11 mouse cellular contexts compared by ENCODE assay signal in the genomic region with DNA sequence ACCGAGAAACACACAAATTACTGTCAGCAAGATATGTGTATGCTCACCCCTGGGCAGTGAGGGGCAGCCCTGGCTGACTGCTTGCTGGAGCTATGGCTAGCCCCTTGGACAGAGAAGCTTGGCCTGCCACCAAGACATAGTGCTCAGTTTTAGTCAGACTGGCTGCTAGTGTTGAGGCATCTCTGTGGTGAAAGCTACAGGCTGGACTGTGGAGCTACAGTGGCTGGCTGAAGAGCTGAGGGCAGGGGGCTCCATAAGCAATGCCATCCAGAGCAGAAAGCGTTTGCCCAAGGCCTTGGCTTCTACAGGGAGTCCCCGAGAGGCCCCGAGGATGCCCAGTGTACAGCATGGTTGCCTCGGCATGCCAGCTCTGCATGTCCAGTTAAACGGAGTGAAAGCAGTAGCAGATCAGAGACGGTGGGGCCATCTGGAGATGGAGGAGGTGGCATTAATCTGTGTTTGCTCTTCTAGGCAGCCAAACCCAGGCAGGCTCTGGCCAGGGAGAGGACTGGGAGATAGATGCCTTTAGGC.
DNase-seq lines count a peak whose midpoint lies in the region; ATAC-seq lines count a peak whose summit lies in the region.
"Had no signal": no experiment of that assay in that cellular context is flagged by ENCODE, and none has a peak within 500 bp of the region (broad histone marks: within the 10 kb centered on the region; RNA-seq: fewer than 3 reads in every experiment).

No protein-coding gene starts in this region.

- H3K27me3 ChIP-seq in lung, embryonic 16.5 days (ENCODE audit: control insufficient read depth, insufficient read depth, low read depth, low read length) = no peaks in the 10 kb centered on the region
- H3K27me3 ChIP-seq in forebrain, embryonic 14.5 days (replicated peaks; ENCODE audit: control insufficient read depth, insufficient read depth, low read length) = no peaks in the 10 kb centered on the region
- H3K27me3 ChIP-seq in neural tube, embryonic 14.5 days (ENCODE audit: control insufficient read depth, insufficient read depth, low read length) = no peaks in the 10 kb centered on the region
- H3K27me3 ChIP-seq: neural tube, embryonic 12.5 days had no signal

- H3K4me1 ChIP-seq in lung, embryonic 16.5 days (replicated peaks; ENCODE audit: control insufficient read depth, insufficient read depth, low read length) = no peaks in the 10 kb centered on the region
- peaks cover 23% of the 10 kb centered on the region for H3K4me1 ChIP-seq in forebrain, embryonic 14.5 days (ENCODE audit: control insufficient read depth, insufficient read depth, low read length)
- H3K4me1 ChIP-seq in neural tube, embryonic 14.5 days (ENCODE audit: control insufficient read depth, insufficient read depth, low read length) = peaks cover 5% of the 10 kb centered on the region; the same call in 1 of the 2 replicates

- no peak overlapping the region for H3K27ac ChIP-seq in lung, embryonic 16.5 days (ENCODE audit: low read length)
- peak overlapping the region; percentile 88 for H3K27ac ChIP-seq in forebrain, embryonic 14.5 days (ENCODE audit: low read depth, low read length)
- peak overlapping the region; percentile 50 for H3K27ac ChIP-seq in neural tube, embryonic 14.5 days (ENCODE audit: low read depth, low read length)
- H3K27ac ChIP-seq: neural tube, embryonic 12.5 days had no signal

- no peaks in the 10 kb centered on the region for H3K36me3 ChIP-seq in lung, embryonic 16.5 days (ENCODE audit: control insufficient read depth, insufficient read depth, low read length)
- H3K36me3 ChIP-seq in forebrain, embryonic 14.5 days (ENCODE audit: control insufficient read depth, insufficient read depth, low read length) = no peaks in the 10 kb centered on the region
- H3K36me3 ChIP-seq in neural tube, embryonic 14.5 days (ENCODE audit: control insufficient read depth, insufficient read depth, low read length) = no peaks in the 10 kb centered on the region
- H3K36me3 ChIP-seq: neural tube, embryonic 12.5 days had no signal

- H3K4me3 ChIP-seq in lung, embryonic 16.5 days (ENCODE audit: low read length) = no peak overlapping the region
- H3K4me3 ChIP-seq in forebrain, embryonic 14.5 days (ENCODE audit: low read depth, low read length) = no peak overlapping the region
- no peak overlapping the region for H3K4me3 ChIP-seq in neural tube, embryonic 14.5 days (ENCODE audit: low read depth, low read length)
- H3K4me3 ChIP-seq: neural tube, embryonic 12.5 days had no signal

- H3K9me3 ChIP-seq in lung, embryonic 16.5 days (ENCODE audit: control insufficient read depth, low read length) = no peaks in the 10 kb centered on the region
- H3K9me3 ChIP-seq in forebrain, embryonic 14.5 days (replicated peaks; ENCODE audit: control insufficient read depth, low read length) = no peaks in the 10 kb centered on the region
- no peaks in the 10 kb centered on the region for H3K9me3 ChIP-seq in neural tube, embryonic 14.5 days (ENCODE audit: control insufficient read depth, low read length)
- H3K9me3 ChIP-seq: neural tube, embryonic 12.5 days had no signal

- peak overlapping the region; percentile 1; the same call in 1 of the 2 replicates for H3K9ac ChIP-seq in lung, embryonic 16.5 days (ENCODE audit: low read length)
- peak overlapping the region; percentile 38; the same call in 1 of the 2 replicates for H3K9ac ChIP-seq in forebrain, embryonic 14.5 days (ENCODE audit: low read length)
- 0 out of 2 replicates have a peak overlapping the region, but pooled peaks have one; percentile 25 for H3K9ac ChIP-seq in neural tube, embryonic 14.5 days (replicated peaks; ENCODE audit: low read depth, low read length)
- H3K9ac ChIP-seq: liver, postnatal 0 days; neural tube, embryonic 12.5 days had no signal

- 66% methylated on average over 7 of the region's 7 CpGs for WGBS in lung, embryonic 16.5 days
- 50% methylated on average over 7 of the region's 7 CpGs for WGBS in forebrain, embryonic 14.5 days
- 73% methylated on average over 7 of the region's 7 CpGs for WGBS in neural tube, embryonic 14.5 days

- peak; percentile 33 to 40 for DNase-seq in cerebellum, postnatal 36 days
- no peak for DNase-seq in cerebellum, adult 9-11 months
- DNase-seq in lung, postnatal 14 days = no peak
- no peak for DNase-seq in forebrain, embryonic 14.5 days (ENCODE audit: low spot score)
- DNase-seq in kidney, adult 9 months = no peak
- no peak for DNase-seq in thymus, postnatal 10 days (ENCODE audit: low spot score in 2 of 2)
- DNase-seq: kidney, adult 11 months; liver, postnatal 0 days had no signal

- H3K4me2 ChIP-seq in lung, embryonic 16.5 days (ENCODE audit: low read depth, low read length) = no peak overlapping the region
- no peak overlapping the region for H3K4me2 ChIP-seq in forebrain, embryonic 14.5 days (ENCODE audit: low read length)
- no peak overlapping the region for H3K4me2 ChIP-seq in neural tube, embryonic 14.5 days (ENCODE audit: low read depth, low read length)
- H3K4me2 ChIP-seq: neural tube, embryonic 12.5 days had no signal

- no peak for ATAC-seq in lung, embryonic 16.5 days (ENCODE audit: low read depth)
- 0 out of 2 replicates have a peak, but pooled peaks have one; percentile 36 for ATAC-seq in forebrain, embryonic 14.5 days
- ATAC-seq in neural tube, embryonic 14.5 days (ENCODE audit: low read depth) = no peak
- ATAC-seq: liver, postnatal 0 days had no signal

Comparison
In these comparisons a context has a peak if more than half of its experiments do, and no peak if none do; other contexts are left out.
1. DNase-seq: peak in cerebellum, postnatal 36 days (2 of 2); none in cerebellum, adult 9-11 months (single experiment), lung, postnatal 14 days (single experiment), forebrain, embryonic 14.5 days (single experiment), kidney, adult 9 months (single experiment) and thymus, postnatal 10 days (0 of 2).
2. Peak in every context shown above with its lines, with median percentiles within 50 percentile points of each other: H3K9ac ChIP-seq.